Mouse (Mus musculus) thymus, adult 2 months (tissue): ENCODE results near the gene Dbr1. TPM values are rescaled to one million over a fixed set of nuclear protein-coding genes. Genes with fewer than 3 reads are reported as not detected.

Experiments used
- DNase-seq: peaks from one replicate; pipeline ENCODE4 v3.0.0; 2021
- H3K27ac ChIP-seq: fragments of 200-500 bp; 2 replicates; pipeline ENCODE4 v1.5.1; 2012; ENCODE audit warnings: low read length, control low read depth; ENCODE audit not compliant: control insufficient read depth, insufficient read depth
- H3K27me3 ChIP-seq: fragments of 200-500 bp; 2 replicates; pipeline ENCODE4 v1.6.1; 2012; ENCODE audit warnings: mild to moderate bottlenecking, low read length, moderate library complexity, mixed read lengths; ENCODE audit not compliant: control insufficient read depth, insufficient read depth
- H3K36me3 ChIP-seq: fragments of 200-500 bp; 2 replicates; pipeline ENCODE4 v1.6.1; 2012; ENCODE audit warnings: mild to moderate bottlenecking, low read length, moderate library complexity; ENCODE audit not compliant: control insufficient read depth, insufficient read depth
- H3K4me1 ChIP-seq: fragments of 200-500 bp; replicated peaks from 2 replicates; pipeline ENCODE4 v1.6.1; 2012; ENCODE audit warnings: low read length; ENCODE audit not compliant: control insufficient read depth, insufficient read depth
- H3K4me3 ChIP-seq: fragments of 200-500 bp; 2 replicates; pipeline ENCODE4 v1.5.1; 2012; ENCODE audit warnings: mild to moderate bottlenecking, low read length, control low read depth, moderate library complexity; ENCODE audit not compliant: control insufficient read depth, insufficient read depth
- CTCF ChIP-seq: fragments of 200-500 bp; IDR thresholded peaks from 2 replicates; pipeline ENCODE4 v1.5.1; 2012; ENCODE audit warnings: mild to moderate bottlenecking, control low read depth, low read length, moderate library complexity, borderline replicate concordance; ENCODE audit not compliant: control insufficient read depth, poor library complexity, insufficient read depth; ENCODE audit errors: extremely low read depth
- POLR2A ChIP-seq: fragments of 200-500 bp; IDR thresholded peaks from 2 replicates; pipeline ENCODE4 v1.6.1; 2012; ENCODE audit warnings: mild to moderate bottlenecking, low read length, control low read depth, moderate library complexity; ENCODE audit not compliant: control insufficient read depth, poor library complexity, insufficient read depth; ENCODE audit errors: extremely low read depth
- WGBS: fragments of 180-500 bp; shearing (Covaris S2); methylation state at CpG from one replicate; pipeline ENCODE4 v1.1.7; 2018; 5-methylcytosine and 5-hydroxymethylcytosine counted together
- polyA plus RNA-seq: library from polyadenylated mRNA; depleted of rRNA; stranded (reverse); fragments of >200 nt; gene quantifications from 2 replicates; pipeline ENCODE4 v1.2.3, GENCODE M21; 2012

Gene Dbr1
- polyA plus RNA-seq, 1 experiment: 18.6 TPM

DNA sequence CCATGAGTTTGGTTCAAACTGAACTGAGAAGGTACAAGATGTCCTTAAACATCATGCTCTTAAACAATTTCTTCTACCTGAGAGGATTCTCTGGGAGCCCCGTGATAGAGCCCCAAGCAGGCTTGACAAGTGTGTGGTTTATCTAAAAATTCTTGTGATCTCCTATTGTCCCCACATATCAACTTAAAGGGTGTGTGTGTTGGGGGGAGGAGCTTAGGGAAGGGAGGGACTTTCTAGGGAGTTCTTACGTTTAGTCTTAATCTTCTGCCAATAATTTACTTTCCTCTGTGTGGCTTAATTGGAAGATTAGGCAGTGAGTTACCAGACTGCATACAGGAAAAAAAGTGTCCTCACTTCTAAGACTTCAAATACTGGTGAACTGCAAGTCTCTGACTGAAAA, 36.6 kb downstream of the Dbr1 start, which contains the start of gene A4gnt:
Gene A4gnt (plus strand): TSS at position 301 of the 400 bp plus-strand sequence.
- no peak within 1 kb of the TSS for H3K4me3 ChIP-seq
- H3K27me3 ChIP-seq: no peaks in the 10 kb centered on the region
- H3K36me3 ChIP-seq: no peaks in the 10 kb centered on the region
- no peak for DNase-seq
- TF ChIP-seq CTCF: no peak
- TF ChIP-seq POLR2A: no peak
- 45% methylated on average over 2 of the region's 2 CpGs for WGBS
- no peaks in the 10 kb centered on the region for H3K4me1 ChIP-seq
- no peak within 1 kb of the TSS for H3K27ac ChIP-seq

- H3K4me1 ChIP-seq: no peaks in the 10 kb centered on the region
- H3K36me3 ChIP-seq: no peaks in the 10 kb centered on the region
- H3K27ac ChIP-seq: no peak overlapping the region
- DNase-seq: no peak
- H3K27me3 ChIP-seq: no peaks in the 10 kb centered on the region
- WGBS: 93% methylated on average over 8 of the region's 8 CpGs
- no peak for TF ChIP-seq CTCF
- no peak for TF ChIP-seq POLR2A
- no peak overlapping the region for H3K4me3 ChIP-seq
Measured at GRCm38 (mm10) chr9:99619688-99620087, 44.1 kb downstream of the Dbr1 start.

DNA sequence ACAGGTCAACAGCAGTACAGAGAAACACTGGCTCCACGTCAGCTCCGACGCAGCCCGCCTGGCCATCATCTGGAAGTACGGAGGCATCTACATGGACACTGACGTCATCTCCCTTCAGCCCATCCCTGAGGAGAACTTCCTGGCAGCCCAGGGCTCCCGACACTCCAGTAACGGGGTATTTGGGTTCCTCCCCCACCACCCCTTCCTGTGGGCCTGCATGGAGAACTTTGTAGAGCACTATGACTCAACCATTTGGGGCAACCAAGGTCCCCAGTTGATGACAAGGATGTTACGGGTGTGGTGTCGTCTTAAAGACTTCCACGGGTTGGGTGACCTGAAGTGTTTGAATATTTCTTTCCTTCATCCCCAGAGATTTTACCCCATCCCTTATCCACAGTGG, 44.6 kb downstream of the Dbr1 start:
- no peak for TF ChIP-seq POLR2A
- no peak for TF ChIP-seq CTCF
- Histone ChIP-seq H3K4me1 (no peaks in the 10 kb centered on the region), H3K27ac (no peak overlapping the region), H3K4me3 (no peak overlapping the region), H3K27me3 (no peaks in the 10 kb centered on the region), H3K36me3 (no peaks in the 10 kb centered on the region)
- DNase-seq: no peak
- 93% methylated on average over 11 of the region's 11 CpGs for WGBS

GRCm38 (mm10) chr9:99622034-99622433, 46.4 kb downstream of the Dbr1 start:
- H3K27me3 ChIP-seq: no peaks in the 10 kb centered on the region
- WGBS: 85% methylated on average over 1 of the region's 1 CpGs
- no peak for DNase-seq
- no peak overlapping the region for H3K4me3 ChIP-seq
- no peak for TF ChIP-seq POLR2A
- TF ChIP-seq CTCF: no peak
- H3K27ac ChIP-seq: no peak overlapping the region
- H3K4me1 ChIP-seq: no peaks in the 10 kb centered on the region
- no peaks in the 10 kb centered on the region for H3K36me3 ChIP-seq

DNA sequence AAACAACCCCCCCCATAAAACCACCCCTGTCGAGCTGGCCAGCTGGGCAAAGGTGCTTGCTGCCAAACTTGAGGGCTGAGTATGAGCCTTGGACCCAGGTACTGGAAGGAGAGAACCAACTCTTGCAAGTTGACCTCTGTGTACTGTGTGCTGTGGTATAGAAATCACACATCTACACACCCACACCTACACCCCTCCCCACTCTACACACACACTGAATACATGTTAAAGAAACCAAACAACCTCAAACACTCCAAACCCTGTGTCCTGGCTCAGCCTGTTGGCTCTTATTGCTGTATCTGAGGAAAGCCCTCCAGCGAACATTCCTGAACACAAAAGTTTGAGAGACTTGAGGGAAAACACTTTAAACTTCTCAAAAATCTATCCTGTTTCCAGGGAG, 47.4 kb downstream of the Dbr1 start:
- Histone ChIP-seq H3K4me1 (no peaks in the 10 kb centered on the region), H3K4me3 (no peak overlapping the region), H3K27ac (no peak overlapping the region), H3K27me3 (no peaks in the 10 kb centered on the region), H3K36me3 (no peaks in the 10 kb centered on the region)
- no peak for DNase-seq
- TF ChIP-seq CTCF: no peak
- TF ChIP-seq POLR2A: no peak
- WGBS: 66% methylated on average over 2 of the region's 2 CpGs

GRCm38 (mm10) chr9:99624117-99624516, 48.5 kb downstream of the Dbr1 start:
- Histone ChIP-seq H3K4me3 (no peak overlapping the region), H3K27me3 (peaks cover 3% of the 10 kb centered on the region; the same call in 1 of the 2 replicates), H3K27ac (no peak overlapping the region), H3K4me1 (no peaks in the 10 kb centered on the region), H3K36me3 (no peaks in the 10 kb centered on the region)
- WGBS: 80% methylated on average over 6 of the region's 6 CpGs
- TF ChIP-seq POLR2A: no peak
- TF ChIP-seq CTCF: no peak
- no peak for DNase-seq

GRCm38 (mm10) chr9:99628581-99628980, 53.0 kb downstream of the Dbr1 start:
- H3K4me3 ChIP-seq: no peak overlapping the region
- 90% methylated on average over 4 of the region's 4 CpGs for WGBS
- H3K27ac ChIP-seq: no peak overlapping the region
- H3K36me3 ChIP-seq: no peaks in the 10 kb centered on the region
- peaks cover 3% of the 10 kb centered on the region; the same call in 1 of the 2 replicates for H3K27me3 ChIP-seq
- TF ChIP-seq POLR2A (no peak), CTCF (no peak)
- no peak for DNase-seq
- H3K4me1 ChIP-seq: no peaks in the 10 kb centered on the region
